Mouse (Mus musculus): Measurements from ENCODE around the gene Igf2.

- TF ChIP-seq CTCF (IDR thresholded peaks at IDR 0.05; ENCODE audit: low read depth) (no peak), EP300 (IDR thresholded peaks at IDR 0.05; ENCODE audit: low read depth) (no peak)
Measured at GRCm38 (mm10) chr7:142678611-142679010, 12.0 kb upstream of the Igf2 start.
